Mouse (Mus musculus): ENCODE results near the gene Itgbl1. TPM values are rescaled to one million over a fixed set of nuclear protein-coding genes. Genes with fewer than 3 reads are reported as not detected.

Gene Itgbl1
- polyA plus RNA-seq, 1 experiment from 2014 or later = 2.1 TPM

Other genes starting within 250 kb of the Itgbl1 start
- gene Nalcn, start 32.8 kb upstream of the Itgbl1 start, polyA plus RNA-seq (2016; fragmentation: Nextera tagmentation; extraction: Ambion mirVana) = 4.8 and 6.1 TPM in 2 replicates

Data from midbrain, embryonic 12.5 days (tissue).